Mouse (Mus musculus) cerebellum, adult 11-12 months (tissue): Measurements from ENCODE around the gene Agt.
A peak's percentile ranks its signal among the peaks of the same experiment; 100 is the strongest.

Experiments
- DNase-seq: peaks from one replicate; pipeline ENCODE4 v3.0.0; 2022

Gene Agt

DNA sequence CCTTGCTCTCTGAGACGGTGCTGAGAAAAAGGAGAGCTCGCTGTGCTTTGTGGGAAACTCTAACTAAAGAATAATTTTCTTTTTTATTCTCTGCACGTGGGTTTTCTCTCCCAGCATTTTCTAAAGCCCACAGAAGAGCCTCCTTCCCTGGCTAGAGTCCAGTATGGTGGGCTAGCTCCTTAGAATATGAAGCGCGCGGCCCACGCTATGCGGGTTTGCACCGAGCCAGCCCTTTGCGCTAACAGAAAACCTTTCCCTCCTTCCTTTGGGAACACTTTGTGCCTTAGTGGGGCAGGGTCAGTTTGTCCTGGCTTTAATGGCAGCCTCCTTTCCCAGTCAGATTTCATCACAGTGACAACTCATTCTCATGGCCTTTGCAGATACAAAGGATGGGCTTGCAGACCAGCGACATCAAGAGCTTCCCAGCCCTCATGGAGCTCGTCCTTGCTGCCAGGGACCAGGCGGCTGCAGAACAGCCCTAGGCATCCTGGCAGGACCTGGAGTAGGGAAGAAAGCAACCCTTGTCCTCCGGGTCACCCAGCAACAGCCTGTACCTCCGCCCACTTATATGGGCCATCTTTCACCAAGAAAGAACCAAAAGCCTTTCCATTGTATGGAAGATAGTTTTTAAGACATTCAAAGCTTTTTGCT lies 18.4 kb downstream of the Agt start:
- DNase-seq: peak; percentile 36

DNA sequence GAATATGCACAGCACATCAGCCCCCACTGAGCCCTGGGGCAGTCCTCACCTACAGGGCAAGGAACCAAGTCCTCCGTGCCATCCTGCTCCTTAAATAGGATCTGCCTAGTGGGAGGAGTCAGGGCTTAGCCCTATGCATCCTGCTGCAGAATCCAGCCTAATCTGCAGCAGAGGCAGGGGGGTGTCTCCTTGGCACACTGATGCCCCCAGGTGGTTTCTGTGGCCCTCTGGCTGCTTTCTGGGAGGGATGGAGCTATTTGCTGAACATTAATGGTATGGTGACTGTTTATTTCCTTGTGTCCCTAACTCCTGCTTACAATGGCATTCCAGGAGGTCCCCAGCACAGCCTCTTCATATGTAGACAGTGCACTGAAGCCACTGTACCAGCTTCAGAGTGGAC lies 21.3 kb downstream of the Agt start:
- no peak for DNase-seq

DNA sequence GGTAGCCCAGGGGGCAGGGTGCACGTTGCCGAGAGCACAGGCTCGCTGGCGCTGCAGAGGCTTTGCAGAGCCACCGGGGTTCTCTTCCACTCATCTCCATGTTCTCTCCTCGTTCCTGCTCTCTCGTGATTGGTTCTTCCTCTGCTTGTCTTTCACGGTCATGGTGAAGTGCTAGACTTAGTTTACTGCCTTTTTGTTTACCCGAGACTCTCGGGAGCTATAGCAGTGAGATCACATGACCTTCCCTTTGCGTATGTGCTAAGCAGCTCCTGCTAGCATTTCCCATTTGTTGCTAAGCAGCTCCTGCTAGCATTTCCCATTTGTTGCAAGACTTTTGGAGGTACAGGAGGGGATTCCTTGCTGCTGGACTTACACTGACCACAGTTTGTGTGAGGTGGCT lies 22.2 kb downstream of the Agt start:
- DNase-seq: no peak

DNA sequence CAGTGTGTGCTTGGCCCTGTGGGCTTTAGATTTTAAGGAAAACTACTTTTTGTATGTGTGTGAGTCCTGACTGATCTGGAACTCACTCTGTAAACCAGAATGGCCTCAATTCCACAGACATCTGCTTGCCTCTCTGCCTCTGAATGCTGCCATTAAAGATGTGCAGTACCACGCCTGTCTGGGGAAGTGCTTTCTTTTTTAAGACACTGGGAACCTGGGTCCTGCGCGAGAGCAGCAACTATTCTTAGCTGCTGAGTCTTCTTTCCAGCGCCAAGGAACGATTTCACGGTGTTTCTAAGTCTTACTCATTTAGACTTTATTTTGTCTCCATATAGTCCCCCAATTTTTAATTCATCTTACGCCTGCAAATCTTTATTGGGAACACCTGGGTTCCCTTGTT lies 22.7 kb downstream of the Agt start:
- no peak for DNase-seq

DNA sequence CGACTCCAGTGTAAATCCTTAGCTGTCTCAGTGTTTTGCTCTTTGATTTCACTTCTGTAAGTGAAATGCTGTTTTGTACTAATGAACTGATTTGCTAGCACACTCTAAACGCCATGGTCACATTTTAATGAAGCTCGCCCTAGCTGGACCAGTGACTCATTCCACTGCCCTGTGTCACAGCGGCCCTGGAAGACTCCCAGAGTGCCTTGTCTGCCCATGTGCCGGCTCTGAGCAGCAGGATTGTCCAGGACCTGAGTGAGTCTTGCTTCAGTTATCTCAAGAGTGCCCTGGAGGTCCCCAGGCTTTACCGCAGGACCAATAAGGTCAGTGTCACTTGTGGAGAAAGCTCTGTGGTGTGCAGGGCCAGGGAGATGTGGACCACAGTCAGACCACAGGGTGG lies 23.1 kb downstream of the Agt start:
- DNase-seq: no peak

DNA sequence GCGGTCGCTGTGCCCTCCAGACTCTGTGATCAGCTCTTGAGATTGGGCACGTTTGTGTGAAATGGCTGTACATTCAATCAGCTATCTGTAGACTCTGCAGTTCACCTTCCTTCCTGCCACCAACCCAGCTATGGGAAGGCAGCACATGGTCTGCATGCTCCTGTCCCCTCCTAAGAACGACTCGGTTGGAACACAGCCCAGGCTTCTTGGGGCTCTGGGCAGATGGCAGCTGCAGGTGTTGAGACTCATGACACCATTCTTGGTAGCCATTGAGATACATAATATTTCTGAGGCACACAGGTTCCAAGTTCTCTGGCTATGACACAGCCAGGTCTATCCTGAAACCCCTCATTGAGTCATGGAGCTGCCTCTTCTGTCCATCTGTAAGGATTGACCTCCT lies 26.2 kb downstream of the Agt start:
- DNase-seq: peak; percentile 26

DNA sequence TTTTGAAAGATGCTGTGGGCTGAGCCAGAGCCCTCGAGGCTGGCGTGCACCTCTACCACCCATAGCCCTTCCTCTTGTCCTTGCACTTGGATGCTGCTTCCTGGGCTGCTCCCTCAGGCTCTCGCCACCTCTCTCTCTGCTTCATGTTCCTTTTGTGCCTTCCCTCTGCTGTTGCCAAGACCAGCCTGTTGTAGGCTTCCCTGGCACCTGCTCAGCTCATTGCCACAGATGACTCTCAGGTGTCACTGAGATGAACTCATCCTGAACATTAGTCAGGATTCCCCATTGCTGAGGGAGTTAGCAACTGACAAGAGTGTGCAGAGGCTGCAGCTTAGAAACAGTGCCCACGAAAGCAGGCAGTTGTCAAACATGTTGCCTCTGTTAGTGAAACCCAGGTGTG lies 27.5 kb downstream of the Agt start:
- DNase-seq: peak; percentile 84

DNA sequence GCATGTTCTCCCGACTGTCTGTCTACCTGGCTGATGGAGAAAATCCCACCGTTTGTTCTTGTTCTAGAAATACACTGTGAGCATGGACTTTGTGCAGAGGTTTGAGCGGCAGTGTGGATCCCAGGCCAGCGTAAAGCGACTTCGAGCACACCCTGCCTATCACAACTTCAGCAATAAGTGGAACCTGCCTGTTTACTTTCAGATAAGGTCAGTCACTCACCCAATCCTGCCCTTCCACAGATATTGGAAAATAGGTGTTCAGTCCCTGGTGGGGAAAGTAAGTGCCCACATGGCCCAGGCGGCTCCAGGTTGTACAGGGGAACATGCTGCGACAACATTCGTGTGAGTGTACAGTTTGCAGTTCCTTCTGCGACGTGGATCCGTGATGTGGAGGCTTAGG lies 28.6 kb downstream of the Agt start:
- no peak for DNase-seq

DNA sequence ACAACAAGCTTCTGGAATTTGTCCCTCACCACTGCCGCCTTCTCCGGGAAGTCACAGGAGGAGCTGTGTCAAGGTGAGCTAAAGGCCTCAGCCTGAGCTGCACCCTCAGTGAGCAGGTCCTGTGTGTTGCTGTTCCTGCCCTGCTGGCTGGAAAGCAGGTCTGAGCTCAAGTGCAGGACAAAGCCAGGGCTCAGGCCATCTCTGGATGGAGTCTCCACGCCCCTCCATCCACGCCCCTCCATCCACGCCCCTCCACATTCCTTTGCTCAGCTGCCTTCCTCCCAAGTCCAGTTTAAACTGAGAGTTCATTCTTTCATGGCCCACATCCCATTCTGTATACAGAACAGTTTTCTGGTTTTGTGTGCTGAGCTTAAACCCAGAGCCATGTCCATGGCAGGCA lies 34.1 kb downstream of the Agt start:
- DNase-seq: no peak

DNA sequence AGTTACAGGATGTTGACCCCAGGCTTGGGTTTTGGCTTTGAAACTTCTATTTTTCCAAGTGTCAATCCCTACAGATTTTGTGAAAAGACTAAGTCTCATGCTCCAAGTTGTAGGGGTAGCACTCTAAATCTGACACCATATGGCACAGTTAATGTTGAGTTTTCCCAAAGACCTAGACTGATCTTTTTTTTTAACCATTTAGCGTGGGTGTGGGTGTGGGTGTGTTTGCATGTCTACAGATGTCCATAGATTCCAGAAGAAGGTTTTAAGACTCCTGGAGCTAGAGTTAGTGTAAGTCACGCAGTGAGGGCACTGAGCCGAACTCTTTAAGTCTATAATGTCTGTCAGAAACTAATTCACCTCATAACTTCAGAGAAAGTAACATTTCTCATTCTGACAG lies 36.9 kb downstream of the Agt start:
- DNase-seq: no peak

DNA sequence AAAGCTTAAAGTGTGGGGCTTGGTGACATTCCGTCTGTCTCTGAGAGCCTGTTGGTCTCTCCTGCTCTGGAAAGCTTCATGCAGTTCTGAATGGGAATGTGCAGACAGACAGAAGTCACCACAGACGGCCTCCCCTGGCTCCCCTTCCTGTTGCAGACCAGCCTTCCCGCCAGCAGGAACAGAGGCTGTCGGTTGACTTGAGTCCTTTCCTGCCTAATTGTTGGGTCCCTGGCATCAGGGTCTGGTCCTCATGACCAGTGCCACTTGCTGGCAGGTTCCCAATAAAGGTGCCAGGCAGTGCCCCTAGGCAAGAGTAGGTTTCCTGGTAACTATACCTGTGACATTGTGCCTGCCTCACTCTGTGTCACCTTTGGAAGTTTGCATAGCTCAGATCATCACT lies 38.5 kb downstream of the Agt start:
- DNase-seq: peak; percentile 58

DNA sequence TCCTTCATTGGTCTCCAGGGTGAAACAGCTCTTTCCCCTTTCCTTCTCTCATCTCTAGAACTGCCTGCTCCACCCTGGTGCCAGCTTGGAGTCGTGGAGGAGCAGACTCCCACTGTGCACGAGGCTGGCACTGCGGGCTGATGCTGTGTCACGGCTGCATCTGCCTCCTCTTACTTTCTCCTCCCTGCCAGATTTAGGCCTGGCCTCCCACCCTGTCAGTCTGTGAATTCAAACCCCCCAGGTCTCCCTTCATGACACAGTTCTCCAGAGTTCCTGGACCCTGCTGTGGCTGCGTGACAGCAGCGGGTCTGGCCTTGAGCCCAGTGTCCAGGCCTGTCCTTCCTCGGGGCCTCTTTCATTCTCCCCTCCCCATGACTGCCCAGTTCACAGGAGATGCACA lies 39.0 kb downstream of the Agt start:
- DNase-seq: peak; percentile 71

DNA sequence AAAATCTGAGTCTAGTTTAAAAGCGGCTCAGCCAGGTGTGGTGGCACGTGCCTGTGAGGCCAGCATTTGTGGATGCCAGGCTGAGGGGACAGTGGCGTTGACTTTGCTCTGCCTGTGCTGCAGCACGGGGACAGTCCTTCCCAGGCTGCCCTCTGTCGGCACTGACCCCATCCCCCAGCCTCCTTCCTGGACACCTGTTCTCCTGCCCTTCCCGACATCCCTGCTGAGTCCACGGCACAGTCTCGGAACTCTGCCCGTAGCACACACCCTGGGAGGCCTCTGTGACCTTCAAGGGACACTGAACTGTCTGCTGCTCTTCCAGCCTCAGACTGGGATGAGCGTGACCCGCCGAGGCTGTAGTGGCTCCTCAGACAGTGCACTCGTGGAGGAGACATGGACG lies 39.4 kb downstream of the Agt start:
- peak; percentile 90 for DNase-seq

DNA sequence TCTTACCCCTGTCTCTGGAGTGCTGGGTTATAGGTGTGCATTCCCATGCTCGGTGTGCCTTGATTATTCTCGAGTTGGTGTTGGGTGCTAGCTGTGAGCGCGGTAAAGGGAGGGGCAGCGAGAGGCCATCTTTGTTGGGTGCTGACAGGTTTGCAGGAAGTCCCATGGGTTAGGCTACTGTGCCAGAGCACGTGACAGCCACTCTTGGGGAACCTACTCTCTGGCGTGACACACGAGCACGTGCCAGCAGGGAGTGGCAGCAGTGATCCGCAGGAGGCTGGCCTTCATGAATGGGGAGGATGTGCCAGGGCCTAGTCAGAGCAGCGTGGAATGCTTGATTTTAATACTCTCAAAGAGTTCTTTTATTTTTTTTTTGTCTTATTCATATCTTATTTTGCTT lies 43.2 kb downstream of the Agt start:
- no peak for DNase-seq

DNA sequence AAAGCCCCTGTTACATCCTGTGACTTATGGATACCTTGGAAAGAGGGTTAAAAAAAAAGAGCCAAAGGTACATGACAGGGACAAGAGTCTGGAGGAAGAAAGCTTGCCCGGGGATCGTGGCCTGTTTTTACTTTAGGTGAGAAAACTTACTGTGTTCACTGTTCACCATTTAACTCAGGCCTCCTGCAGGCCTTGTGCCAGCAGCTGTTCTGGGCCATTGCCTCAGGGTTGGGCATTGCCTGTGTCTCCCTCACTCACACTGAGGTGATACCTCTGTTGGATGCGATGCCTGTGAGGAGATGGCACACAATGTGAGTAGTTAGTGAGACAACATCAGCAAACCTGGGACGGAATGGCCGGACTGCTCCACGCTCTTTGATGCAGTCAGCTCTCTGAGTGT lies 47.6 kb downstream of the Agt start:
- no peak for DNase-seq

DNA sequence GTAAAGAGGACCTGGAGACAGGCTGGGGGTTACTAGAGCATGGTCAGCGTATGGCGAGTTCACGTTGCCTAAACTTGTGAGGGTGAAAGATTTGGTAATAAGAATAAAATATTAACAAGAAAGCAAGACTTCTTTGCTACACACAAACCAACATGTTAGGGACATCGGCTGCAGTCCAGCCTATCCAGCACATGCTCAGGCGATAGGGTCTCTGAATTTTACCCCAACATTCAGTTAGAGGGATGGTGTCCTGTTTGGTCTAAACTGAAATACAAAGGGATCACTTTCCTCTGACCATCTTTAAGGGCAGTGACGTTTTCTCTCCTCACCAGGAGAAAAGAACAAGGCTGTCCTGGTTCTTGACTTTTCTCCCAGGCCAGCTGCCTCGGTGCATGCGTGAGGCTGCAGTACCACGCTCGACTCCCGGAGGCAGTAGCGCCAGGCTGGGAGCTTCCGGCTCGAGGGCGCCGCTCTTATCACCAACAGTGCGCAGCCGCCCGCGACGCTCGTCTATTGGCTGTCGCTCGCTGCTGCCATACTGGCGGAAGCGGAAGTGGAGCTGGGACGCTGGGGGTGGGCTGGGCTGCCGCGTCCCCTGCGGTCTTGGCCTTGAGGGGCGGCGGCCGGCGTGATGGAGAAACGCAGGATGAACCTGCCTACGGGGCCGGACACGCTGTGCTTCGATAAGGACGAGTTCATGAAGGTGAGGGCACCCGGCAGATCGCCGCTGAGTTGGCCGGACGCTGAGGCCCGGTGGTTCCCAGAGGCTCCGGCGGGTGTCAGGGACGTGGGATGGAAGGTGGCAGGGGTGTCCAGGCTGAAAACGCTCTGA lies 49.0 kb downstream of the Agt start, which contains the start of gene Cog2:
Gene Cog2 (plus strand): TSS at position 519 of the 832 bp plus-strand sequence.
- DNase-seq: peak; percentile 90

DNA sequence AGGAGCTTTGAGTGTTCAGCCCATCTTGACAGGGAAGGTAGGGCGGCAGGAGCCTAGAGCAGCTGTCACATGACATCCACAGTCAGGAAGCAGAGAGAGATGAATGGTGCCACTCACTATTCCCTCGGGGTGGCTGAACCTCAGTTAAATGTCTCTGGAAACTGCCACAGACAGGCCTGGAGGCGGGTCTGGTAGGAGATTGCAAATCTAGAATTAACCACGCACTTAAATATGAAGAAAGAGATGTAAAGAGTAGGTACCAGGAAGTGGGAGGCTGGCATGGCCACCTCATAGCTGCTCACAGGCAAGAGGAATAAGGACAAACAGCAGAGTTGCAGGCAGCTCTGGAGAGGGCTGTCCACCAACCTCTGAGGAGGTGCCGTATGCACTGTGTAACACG lies 52.4 kb downstream of the Agt start:
- no peak for DNase-seq

DNA sequence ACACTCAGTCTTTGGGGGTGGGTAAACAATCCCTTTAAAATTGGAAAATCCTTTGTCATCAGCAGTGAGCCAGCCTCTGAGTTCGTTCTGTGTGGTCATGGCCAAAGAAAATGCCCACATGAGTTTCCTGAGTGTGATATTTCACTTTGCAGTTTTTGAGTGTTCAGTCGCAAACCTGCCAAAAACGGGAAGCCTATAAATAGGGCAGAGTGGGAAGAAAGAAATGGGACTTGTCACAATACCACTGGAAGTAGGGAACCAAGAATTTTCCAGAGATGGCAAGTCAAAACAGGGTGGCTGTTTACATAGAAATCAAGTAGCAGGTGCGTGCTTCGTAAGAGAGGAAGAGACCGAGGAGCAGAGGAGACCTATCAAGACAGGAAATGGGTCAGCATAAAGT lies 53.0 kb downstream of the Agt start:
- no peak for DNase-seq

DNA sequence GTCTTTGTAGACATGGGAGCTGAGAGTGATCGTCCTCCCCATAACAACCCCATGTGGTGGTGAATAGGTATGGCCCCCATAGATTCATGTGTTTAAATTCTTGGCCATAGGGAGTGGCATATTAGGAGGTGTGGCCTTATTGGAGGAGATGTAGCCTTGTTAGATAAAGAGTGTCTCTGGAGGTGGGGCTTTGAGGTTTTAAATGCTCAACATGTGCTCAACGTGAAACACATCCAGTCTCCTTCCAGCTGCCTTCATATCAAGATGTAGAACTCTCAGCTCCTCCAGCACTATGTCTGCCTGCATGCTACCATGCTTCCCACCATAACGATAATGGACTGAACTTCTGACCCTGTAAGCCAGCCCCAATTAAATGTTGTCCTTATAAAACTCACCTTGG lies 53.5 kb downstream of the Agt start:
- DNase-seq: no peak

DNA sequence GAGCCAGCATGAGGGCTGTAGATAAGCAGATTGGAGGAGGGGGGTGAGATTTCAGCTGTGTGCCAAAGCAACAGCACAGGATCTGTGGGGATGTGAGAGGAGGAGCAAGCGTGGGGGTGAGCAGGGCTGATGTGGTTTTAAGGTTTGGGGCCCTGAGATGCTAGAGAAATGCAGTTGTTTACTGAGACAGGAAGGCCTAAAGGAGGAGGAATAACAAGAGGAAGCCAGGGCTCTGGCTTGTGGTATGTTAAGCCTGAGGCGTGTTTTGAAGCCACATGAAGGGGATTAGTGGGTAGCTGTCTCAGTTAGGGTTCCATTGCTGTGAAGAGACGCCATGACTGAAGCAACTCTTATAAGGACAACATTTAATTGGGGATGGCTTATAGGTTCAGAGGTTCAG lies 60.4 kb downstream of the Agt start:
- no peak for DNase-seq

DNA sequence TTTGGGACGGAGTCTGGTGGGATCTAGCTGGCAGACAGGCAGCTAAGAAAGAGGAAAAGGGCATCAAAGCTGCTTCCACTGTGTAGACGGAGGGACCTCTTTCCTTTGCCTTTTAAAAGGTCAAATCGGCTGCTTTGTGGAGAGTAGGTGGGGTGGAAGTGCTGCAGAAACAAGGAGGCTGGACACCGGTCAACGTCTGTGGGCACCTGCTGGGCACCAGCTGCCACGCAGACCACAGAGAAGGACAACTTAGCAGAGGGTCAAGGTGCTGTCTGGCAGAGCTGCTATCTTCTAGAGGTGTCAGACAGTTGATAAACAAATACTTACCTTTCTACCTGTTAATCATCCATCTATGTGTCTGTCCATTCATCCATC lies 61.2 kb downstream of the Agt start:
- DNase-seq: peak; percentile 84

DNA sequence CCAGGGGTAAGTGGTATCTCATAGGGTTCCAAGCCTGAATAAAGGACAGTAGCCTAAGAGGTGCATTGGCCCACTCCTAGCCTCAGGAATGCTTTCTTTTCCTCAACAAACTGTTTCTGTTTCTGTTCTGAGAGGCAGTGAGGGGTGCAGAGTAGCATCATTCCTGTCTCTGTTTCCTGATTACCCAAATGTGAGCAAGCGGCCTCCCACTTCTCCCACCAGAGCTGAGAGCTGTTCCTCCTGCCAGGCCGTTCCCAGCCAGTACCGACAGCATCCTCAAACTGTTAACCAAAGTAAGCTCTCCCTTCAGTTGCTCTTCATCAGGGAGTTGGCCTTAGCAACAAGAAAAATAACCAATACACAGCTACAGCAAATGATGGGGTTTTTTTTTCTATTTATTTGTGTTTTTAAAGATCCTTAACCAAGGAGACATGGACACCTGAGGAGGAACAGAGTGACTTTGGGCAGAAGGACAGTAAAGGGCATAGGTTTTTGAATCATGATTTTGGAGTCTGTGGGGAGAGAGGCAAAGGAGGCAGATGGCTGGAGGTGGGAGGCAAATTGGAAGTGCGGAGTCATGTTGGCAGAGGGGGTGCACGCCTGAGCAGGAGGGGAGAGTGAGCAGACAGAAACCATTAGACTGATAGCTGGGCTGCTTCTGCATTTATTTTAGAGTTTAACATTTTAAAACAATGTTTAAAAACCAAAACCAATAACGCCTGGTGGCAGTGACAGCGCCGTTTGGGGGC lies 61.8 kb downstream of the Agt start:
- peak; percentile 86 for DNase-seq
